Comparison of ENCODE assay signal across 11 mouse cellular contexts in genomic region chr7:132262696-132263095, GRCm38 (mm10). TPM values are rescaled to one million over a fixed set of nuclear protein-coding genes. Genes with fewer than 3 reads are reported as not detected.
DNase-seq lines count a peak whose midpoint lies in the region; ATAC-seq and TF ChIP-seq lines count a peak whose summit lies in the region.
"Had no signal": no experiment of that assay in that cellular context is flagged by ENCODE, and none has a peak within 500 bp of the region (broad histone marks: within the 10 kb centered on the region; RNA-seq: fewer than 3 reads in every experiment).

No protein-coding gene starts in this region.

- 12% methylated on average over 6 of the region's 6 CpGs for WGBS in midbrain, embryonic 10.5 days
- WGBS in midbrain, embryonic 16.5 days: 14% methylated on average over 6 of the region's 6 CpGs
- 17% methylated on average over 6 of the region's 6 CpGs for WGBS in hindbrain, embryonic 12.5 days

- TF ChIP-seq CTCF in layer of hippocampus, adult 2 months (conservative IDR thresholded peaks at IDR 0.05): no peak

- H3K9ac ChIP-seq in midbrain, embryonic 16.5 days (ENCODE audit: low read depth, low read length): no peak overlapping the region
- no peak overlapping the region for H3K9ac ChIP-seq in hindbrain, embryonic 12.5 days

- H3K4me2 ChIP-seq in midbrain, embryonic 16.5 days (ENCODE audit: low read length): no peak overlapping the region
- no peak overlapping the region for H3K4me2 ChIP-seq in hindbrain, embryonic 12.5 days (replicated peaks)

- H3K27ac ChIP-seq in midbrain, embryonic 10.5 days (replicated peaks): peak overlapping the region; percentile 88
- no peak overlapping the region for H3K27ac ChIP-seq in midbrain, embryonic 16.5 days (ENCODE audit: low read length)
- H3K27ac ChIP-seq in hindbrain, embryonic 12.5 days: peak overlapping the region; percentile 85
- H3K27ac ChIP-seq in layer of hippocampus, adult 2 months: no peak overlapping the region

- H3K4me1 ChIP-seq in midbrain, embryonic 10.5 days: peaks cover 74% of the 10 kb centered on the region
- peaks cover 4% of the 10 kb centered on the region; the same call in 1 of the 2 replicates for H3K4me1 ChIP-seq in midbrain, embryonic 16.5 days (ENCODE audit: control insufficient read depth, insufficient read depth, low read length)
- H3K4me1 ChIP-seq in hindbrain, embryonic 12.5 days: peaks cover 34% of the 10 kb centered on the region

- no peaks in the 10 kb centered on the region for H3K27me3 ChIP-seq in midbrain, embryonic 10.5 days (ENCODE audit: low read depth, poor library complexity, severe bottlenecking)
- no peaks in the 10 kb centered on the region for H3K27me3 ChIP-seq in midbrain, embryonic 16.5 days (ENCODE audit: control insufficient read depth, insufficient read depth, low read depth, low read length)
- no peaks in the 10 kb centered on the region for H3K27me3 ChIP-seq in hindbrain, embryonic 12.5 days

- no peaks in the 10 kb centered on the region for H3K9me3 ChIP-seq in midbrain, embryonic 10.5 days (replicated peaks)
- no peaks in the 10 kb centered on the region for H3K9me3 ChIP-seq in midbrain, embryonic 16.5 days (replicated peaks; ENCODE audit: control insufficient read depth, low read length, poor library complexity, severe bottlenecking)
- H3K9me3 ChIP-seq in hindbrain, embryonic 12.5 days (replicated peaks): no peaks in the 10 kb centered on the region

- peak overlapping the region; percentile 11; the same call in 1 of the 2 replicates for H3K4me3 ChIP-seq in midbrain, embryonic 10.5 days
- no peak overlapping the region for H3K4me3 ChIP-seq in midbrain, embryonic 16.5 days (ENCODE audit: low read depth, low read length)
- H3K4me3 ChIP-seq in hindbrain, embryonic 12.5 days: no peak overlapping the region
- H3K4me3 ChIP-seq in layer of hippocampus, adult 2 months: no peak overlapping the region

- peaks cover 42% of the 10 kb centered on the region for H3K36me3 ChIP-seq in midbrain, embryonic 10.5 days
- no peaks in the 10 kb centered on the region for H3K36me3 ChIP-seq in midbrain, embryonic 16.5 days (ENCODE audit: control insufficient read depth, insufficient read depth, low read length)
- peaks cover 15% of the 10 kb centered on the region for H3K36me3 ChIP-seq in hindbrain, embryonic 12.5 days

- no peak for ATAC-seq in midbrain, embryonic 16.5 days
- ATAC-seq in hindbrain, embryonic 12.5 days (ENCODE audit: low FRiP score): peak; percentile 75
- ATAC-seq in megakaryocyte-erythroid progenitor cell, adult 5-6 weeks (replicated peaks; ENCODE audit: low FRiP score, low TSS enrichment, poor library complexity, severe bottlenecking): peak; percentile 74

- peak; percentile 81 for DNase-seq in midbrain, embryonic 10.5 days (ENCODE audit: low spot score)
- DNase-seq in kidney, postnatal 4 days: no peak
- no peak for DNase-seq in natural killer cell, adult 2 months (ENCODE audit: low spot score in 2 of 2)
- no peak for DNase-seq in layer of hippocampus, adult 2 months (ENCODE audit: low spot score in 2 of 2)
- DNase-seq in adipocyte (ENCODE audit: low spot score): no peak
- DNase-seq: cerebellum, adult 11-12 months; layer of hippocampus, adult 9-11 months; thymus, postnatal 25 days had no signal

RNA-seq across cellular contexts. Expression of gene Chst15, which starts 54.3 kb away (rescaled TPM):
- polyA plus RNA-seq in midbrain, embryonic 10.5 days (2016; fragmentation: Nextera tagmentation; extraction: Ambion mirVana): 14.2 and 18.7 TPM in 2 replicates
- 11.6 and 12.6 TPM in 2 replicates for polyA plus RNA-seq in midbrain, embryonic 16.5 days (2015; fragmentation: Nextera tagmentation; extraction: Ambion mirVana)
- polyA plus RNA-seq in hindbrain, embryonic 12.5 days (2016; fragmentation: Nextera tagmentation; extraction: Ambion mirVana): 28.6 and 29.8 TPM in 2 replicates
- 16.0 and 18.4 TPM in 2 replicates for total RNA-seq in megakaryocyte-erythroid progenitor cell, adult 5-6 weeks (2014; fragmentation: Nextera tagmentation)
- 11.0 and 13.8 TPM in 2 replicates for total RNA-seq in megakaryocyte-erythroid progenitor cell, adult 5-6 weeks (2017)
- 10 to 100 TPM; 50.7 to 53.3 TPM for total RNA-seq in layer of hippocampus, adult 2 months (2021)

Comparison
In these comparisons a context has a peak if more than half of its experiments do, and no peak if none do; other contexts are left out.
1. H3K27ac ChIP-seq: peak in midbrain, embryonic 10.5 days (single experiment) and hindbrain, embryonic 12.5 days (single experiment); none in midbrain, embryonic 16.5 days (single experiment) and layer of hippocampus, adult 2 months (single experiment).